Mouse (Mus musculus): ENCODE measurements around the gene Tnfsf8. TPM values are rescaled to one million over a fixed set of nuclear protein-coding genes. Genes with fewer than 3 reads are reported as not detected.

The Tnfsf8 gene
- polyA plus RNA-seq, 1 experiment from 2014 or later: 0.56 TPM

- no peak overlapping the region for H3K4me3 ChIP-seq (ENCODE audit: inconsistent target)
- no peaks in the 10 kb centered on the region for H3K36me3 ChIP-seq (ENCODE audit: inconsistent target)
- H3K27ac ChIP-seq: no peak overlapping the region
- H3K79me2 ChIP-seq (ENCODE audit: inconsistent target): no peaks in the 10 kb centered on the region
- WGBS (ENCODE audit: missing documents): 92% methylated on average over 2 of the region's 2 CpGs
Observed at GRCm38 (mm10) chr4:63785466-63785865, 75.7 kb downstream of the Tnfsf8 start.

GRCm38 (mm10) chr4:63783826-63784225 is 77.3 kb downstream of the Tnfsf8 start:
- 91% methylated on average over 5 of the region's 5 CpGs for WGBS (ENCODE audit: missing documents)
- no peak overlapping the region for H3K4me3 ChIP-seq (ENCODE audit: inconsistent target)
- H3K27ac ChIP-seq: no peak overlapping the region
- H3K79me2 ChIP-seq (ENCODE audit: inconsistent target): no peaks in the 10 kb centered on the region
- no peaks in the 10 kb centered on the region for H3K36me3 ChIP-seq (ENCODE audit: inconsistent target)

GRCm38 (mm10) chr4:63782970-63783613 is 78.1 kb downstream of the Tnfsf8 start:
- 72% methylated on average over 7 of the region's 7 CpGs for WGBS (ENCODE audit: missing documents)
- Histone ChIP-seq H3K79me2 (ENCODE audit: inconsistent target) (no peaks in the 10 kb centered on the region), H3K36me3 (ENCODE audit: inconsistent target) (no peaks in the 10 kb centered on the region), H3K27ac (no peak overlapping the region), H3K4me3 (ENCODE audit: inconsistent target) (no peak overlapping the region)

Other genes with a start within 250 kb of the Tnfsf8 start
- not detected in 3 replicates for gene Tex48, start 238.9 kb downstream of the Tnfsf8 start, polyA plus RNA-seq (2018)
- not detected in 3 replicates for gene Gm11214, start 198.0 kb downstream of the Tnfsf8 start, polyA plus RNA-seq (2018)
- 0.41 to 2.6 TPM (median 0.95 TPM) in 3 replicates for gene Tnfsf15, start 116.2 kb downstream of the Tnfsf8 start, polyA plus RNA-seq (2018)
- 0.06 to 0.27 TPM in 2 of 3 replicates, not detected in the other for gene Tnc, start 185.7 kb upstream of the Tnfsf8 start, polyA plus RNA-seq (2018)

Data from macrophage (primary cell).